Mouse (Mus musculus) heart, embryonic 14.5 days (tissue): Measurements from ENCODE around the gene Iqcj. TPM values are rescaled to one million over a fixed set of nuclear protein-coding genes. Genes with fewer than 3 reads are reported as not detected.

Experiments used
- ATAC-seq: fragments of 200-750 bp; cut with Nextera tagmentation; 2 replicates; pipeline ENCODE4 v1.8.0; 2017; ENCODE audit warnings: low read depth, moderate TSS enrichment; ENCODE audit not compliant: insufficient number of reproducible peaks, insufficient read depth, low FRiP score
- H3K27ac ChIP-seq, 2 experiments: fragments of 200-500 bp in 1 of 2; fragments of 300-500 bp in 1 of 2; sonication (generic) in 1 of 2; replicated peaks in 1 of 2; 2 replicates each; pipeline ENCODE4 v1.5.1; 2012 to 2014; ENCODE audit warnings: low read depth in 2 of 2, low read length in 2 of 2, control low read depth in 1 of 2, mild to moderate bottlenecking in 1 of 2, mixed read lengths in 1 of 2; ENCODE audit not compliant: control insufficient read depth in 1 of 2, insufficient read depth in 1 of 2
- H3K27me3 ChIP-seq: fragments of 300-500 bp; sonication (generic); 2 replicates; pipeline ENCODE4 v1.6.1; 2014; ENCODE audit warnings: mild to moderate bottlenecking, low read length, control low read depth; ENCODE audit not compliant: control insufficient read depth, insufficient read depth
- H3K36me3 ChIP-seq: fragments of 300-500 bp; sonication (generic); 2 replicates; pipeline ENCODE4 v1.6.1; 2014; ENCODE audit warnings: mild to moderate bottlenecking, control low read depth, low read length, mixed read lengths; ENCODE audit not compliant: control insufficient read depth, insufficient read depth
- H3K4me1 ChIP-seq, 2 experiments: fragments of 200-500 bp in 1 of 2; fragments of 300-500 bp in 1 of 2; sonication (generic) in 1 of 2; 2 replicates each; pipeline ENCODE4 v1.6.1; 2012 to 2014; ENCODE audit warnings: low read length in 2 of 2, control low read depth in 1 of 2, mixed read lengths in 1 of 2; ENCODE audit not compliant: control insufficient read depth in 2 of 2, insufficient read depth in 2 of 2
- H3K4me2 ChIP-seq: fragments of 300-500 bp; sonication (generic); 2 replicates; pipeline ENCODE4 v1.6.1; 2014; ENCODE audit warnings: mild to moderate bottlenecking, low read length
- H3K4me3 ChIP-seq, 2 experiments: fragments of 200-500 bp in 1 of 2; fragments of 300-500 bp in 1 of 2; sonication (generic) in 1 of 2; 2 replicates each; pipeline ENCODE4 v1.5.1; 2012 to 2014; ENCODE audit warnings: low read length in 2 of 2, mild to moderate bottlenecking in 2 of 2, control low read depth in 1 of 2, low read depth in 1 of 2, moderate library complexity in 1 of 2; ENCODE audit not compliant: control insufficient read depth in 1 of 2, insufficient read depth in 1 of 2
- H3K9ac ChIP-seq: fragments of 300-500 bp; sonication (generic); 2 replicates; pipeline ENCODE4 v1.6.1; 2014; ENCODE audit warnings: mild to moderate bottlenecking, low read length
- H3K9me3 ChIP-seq: fragments of 300-500 bp; sonication (generic); 2 replicates; pipeline ENCODE4 v1.6.1; 2016; ENCODE audit warnings: low read length, control low read depth; ENCODE audit not compliant: control insufficient read depth
- WGBS: fragments of 180-500 bp; shearing (Covaris S2); extraction: QIAGEN DNeasy Blood & Tissue Kit; methylation state at CpG from one replicate; pipeline ENCODE4 v1.1.7; 2014; 5-methylcytosine and 5-hydroxymethylcytosine counted together
- polyA plus RNA-seq: library from polyadenylated mRNA; unstranded; fragments of >200 nt; fragmentation: Nextera tagmentation; extraction: Ambion mirVana; gene quantifications from 2 replicates; pipeline ENCODE4 v1.2.1, GENCODE M21; 2014

Iqcj gene
- polyA plus RNA-seq, 1 experiment from 2014 or later: not detected

- Histone ChIP-seq H3K27ac (no peak overlapping the region), H3K4me3 (no peak overlapping the region), H3K27me3 (no peaks in the 10 kb centered on the region), H3K4me2 (no peak overlapping the region), H3K9me3 (no peaks in the 10 kb centered on the region), H3K36me3 (no peaks in the 10 kb centered on the region), H3K9ac (no peak overlapping the region), H3K4me1 (no peaks in the 10 kb centered on the region)
- no peak for ATAC-seq
- 61% methylated on average over 2 of the region's 2 CpGs for WGBS
Observed at GRCm38 (mm10) chr3:67925453-67925852, 33.4 kb downstream of the Iqcj start.

GRCm38 (mm10) chr3:67930424-67931133 is 38.6 kb downstream of the Iqcj start:
- Histone ChIP-seq H3K9me3 (no peaks in the 10 kb centered on the region), H3K4me3 (no peak overlapping the region), H3K9ac (no peak overlapping the region), H3K27ac (no peak overlapping the region), H3K36me3 (no peaks in the 10 kb centered on the region), H3K4me2 (no peak overlapping the region), H3K27me3 (no peaks in the 10 kb centered on the region), H3K4me1 (no peaks in the 10 kb centered on the region)
- 79% methylated on average over 10 of the region's 10 CpGs for WGBS
- ATAC-seq: no peak

GRCm38 (mm10) chr3:67931181-67931580 is 39.2 kb downstream of the Iqcj start:
- ATAC-seq: no peak
- Histone ChIP-seq H3K4me1 (no peaks in the 10 kb centered on the region), H3K27me3 (no peaks in the 10 kb centered on the region), H3K4me3 (no peak overlapping the region), H3K36me3 (no peaks in the 10 kb centered on the region), H3K27ac (no peak overlapping the region), H3K4me2 (no peak overlapping the region), H3K9ac (no peak overlapping the region), H3K9me3 (no peaks in the 10 kb centered on the region)
- 92% methylated on average over 8 of the region's 8 CpGs for whole genome bisulfite sequencing

- WGBS: 73% methylated on average over 3 of the region's 3 CpGs
- Histone ChIP-seq H3K27ac (no peak overlapping the region), H3K9me3 (no peaks in the 10 kb centered on the region), H3K4me2 (no peak overlapping the region), H3K27me3 (no peaks in the 10 kb centered on the region), H3K36me3 (no peaks in the 10 kb centered on the region), H3K4me3 (no peak overlapping the region), H3K4me1 (no peaks in the 10 kb centered on the region), H3K9ac (no peak overlapping the region)
- ATAC-seq: no peak
Observed at GRCm38 (mm10) chr3:67931914-67932313, 39.9 kb downstream of the Iqcj start.

- Histone ChIP-seq H3K9ac (no peak overlapping the region), H3K27me3 (no peaks in the 10 kb centered on the region), H3K4me2 (no peak overlapping the region), H3K36me3 (no peaks in the 10 kb centered on the region), H3K9me3 (no peaks in the 10 kb centered on the region), H3K4me1 (no peaks in the 10 kb centered on the region), H3K4me3 (no peak overlapping the region), H3K27ac (no peak overlapping the region)
- no peak for ATAC-seq
- 58% methylated on average over 3 of the region's 3 CpGs for WGBS
Observed at GRCm38 (mm10) chr3:67935829-67936228, 43.8 kb downstream of the Iqcj start.

- H3K4me1 ChIP-seq: peaks cover 0 to 4% of the 10 kb centered on the region in 2 experiments; a peak in 1 of 4 replicates
- H3K36me3 ChIP-seq: no peaks in the 10 kb centered on the region
- H3K4me2 ChIP-seq: no peak overlapping the region
- H3K27me3 ChIP-seq: no peaks in the 10 kb centered on the region
- 79% methylated on average over 2 of the region's 2 CpGs for WGBS
- H3K4me3 ChIP-seq: no peak overlapping the region
- no peak for ATAC-seq
- no peak overlapping the region for H3K9ac ChIP-seq
- no peaks in the 10 kb centered on the region for H3K9me3 ChIP-seq
- H3K27ac ChIP-seq: no peak overlapping the region
Observed at GRCm38 (mm10) chr3:67947000-67947399, 55.0 kb downstream of the Iqcj start.

- no peak overlapping the region for H3K4me3 ChIP-seq
- H3K36me3 ChIP-seq: no peaks in the 10 kb centered on the region
- H3K9ac ChIP-seq: no peak overlapping the region
- H3K4me1 ChIP-seq: no peaks in the 10 kb centered on the region
- ATAC-seq: no peak
- H3K27me3 ChIP-seq: no peaks in the 10 kb centered on the region
- 30% methylated on average over 5 of the region's 5 CpGs for WGBS
- no peak overlapping the region for H3K27ac ChIP-seq
- no peaks in the 10 kb centered on the region for H3K9me3 ChIP-seq
- no peak overlapping the region for H3K4me2 ChIP-seq
Observed at GRCm38 (mm10) chr3:67952517-67952940, 60.5 kb downstream of the Iqcj start.
